Mouse (Mus musculus) spleen, postnatal 14 days (tissue): ENCODE data around the gene Myl12a.

Experiments used
- DNase-seq, 2 experiments: peaks; one replicate each; pipeline ENCODE4 v3.0.0; 2021 to 2022; ENCODE audit warnings: low spot score in 2 of 2

The Myl12a gene

GRCm38 (mm10) chr17:71010646-71011242 is 8.1 kb upstream of the Myl12a start:
- DNase-seq, result no peak

GRCm38 (mm10) chr17:71009751-71010150 is 7.1 kb upstream of the Myl12a start:
- DNase-seq, result no peak

- DNase-seq, result no peak
These were observed 6.0 kb upstream of the Myl12a start for GRCm38 (mm10) chr17:71008676-71009075.

GRCm38 (mm10) chr17:71006976-71007375 is 4.3 kb upstream of the Myl12a start:
- no peak for DNase-seq

- no peak for DNase-seq
These were observed 1.7 kb upstream of the Myl12a start for GRCm38 (mm10) chr17:71004186-71004960.

- no peak for DNase-seq
These were observed 1.0 kb upstream of the Myl12a start for GRCm38 (mm10) chr17:71003721-71004120.

GRCm38 (mm10) chr17:71003112-71003511 is 434 bp upstream of the Myl12a start:
- DNase-seq, result no peak

GRCm38 (mm10) chr17:71002081-71002743 is 466 bp downstream of the Myl12a start, which contains the start of gene Myom1:
Gene Myom1, plus strand, starts transcription at chr17:71002633.
- peak; percentile 97 to 98 for DNase-seq

- peak; percentile 19 to 37 for DNase-seq
These were observed 988 bp downstream of the Myl12a start for GRCm38 (mm10) chr17:71001699-71002080.

GRCm38 (mm10) chr17:71001067-71001466 is 1.6 kb downstream of the Myl12a start:
- DNase-seq, result no peak

GRCm38 (mm10) chr17:71000255-71000654 is 2.4 kb downstream of the Myl12a start:
- no peak for DNase-seq

GRCm38 (mm10) chr17:70999187-70999586 is 3.5 kb downstream of the Myl12a start:
- DNase-seq, result no peak

- DNase-seq, result no peak
These were observed 4.2 kb downstream of the Myl12a start for GRCm38 (mm10) chr17:70998400-70998975.

GRCm38 (mm10) chr17:70997836-70998235 is 4.8 kb downstream of the Myl12a start:
- no peak for DNase-seq

GRCm38 (mm10) chr17:70995551-70995950 is 7.1 kb downstream of the Myl12a start:
- no peak for DNase-seq

- DNase-seq, result no peak
These were observed 8.0 kb downstream of the Myl12a start for GRCm38 (mm10) chr17:70994671-70995070.

- DNase-seq, result no peak
These were observed 9.3 kb downstream of the Myl12a start for GRCm38 (mm10) chr17:70993385-70993807.

- DNase-seq, result no peak
These were observed 10.0 kb downstream of the Myl12a start for GRCm38 (mm10) chr17:70992662-70993061.

- DNase-seq, result peak in 1 of 2 experiments; percentile 41
These were observed 10.7 kb downstream of the Myl12a start for GRCm38 (mm10) chr17:70991706-70992625.

GRCm38 (mm10) chr17:70990403-70991303 is 12.0 kb downstream of the Myl12a start:
- DNase-seq, result peak; percentile 74 to 83
